In the genomic region with DNA sequence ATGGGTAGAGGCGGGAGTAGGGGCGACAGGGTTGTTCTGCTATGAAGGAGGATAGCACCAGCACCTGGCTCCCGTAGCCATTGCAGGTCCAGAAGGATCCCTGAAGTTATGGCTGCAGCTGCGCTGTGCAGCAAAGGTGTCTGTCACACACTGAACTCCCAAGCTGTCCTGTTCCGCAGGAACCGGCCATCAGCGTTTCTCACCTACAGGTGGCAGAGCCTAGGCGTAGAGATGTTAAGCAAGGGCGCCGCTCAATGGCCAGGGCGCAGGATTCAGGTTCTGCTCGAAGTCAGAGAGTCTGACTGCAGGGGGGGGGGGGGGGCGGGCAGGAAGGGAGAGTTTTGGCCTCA, we compare ENCODE assay signal across 10 mouse cellular contexts.
A peak's percentile ranks its signal among the peaks of the same experiment; 100 is the strongest.
DNase-seq lines count a peak whose midpoint lies in the region; ATAC-seq and TF ChIP-seq lines count a peak whose summit lies in the region.
"Had no signal": no experiment of that assay in that cellular context is flagged by ENCODE, and none has a peak within 500 bp of the region (broad histone marks: within the 10 kb centered on the region; RNA-seq: fewer than 3 reads in every experiment).

No protein-coding gene starts in this region.

- no peaks in the 10 kb centered on the region for H3K36me3 ChIP-seq in kidney, postnatal 0 days (ENCODE audit: insufficient read depth, low read length)
- H3K36me3 ChIP-seq in embryonic facial prominence, embryonic 15.5 days, result no peaks in the 10 kb centered on the region
- no peaks in the 10 kb centered on the region for H3K36me3 ChIP-seq in limb, embryonic 10.5 days
- H3K36me3 ChIP-seq in neural tube, embryonic 12.5 days, result no peaks in the 10 kb centered on the region

- H3K9me3 ChIP-seq in kidney, postnatal 0 days (replicated peaks; ENCODE audit: low read length), result no peaks in the 10 kb centered on the region
- no peaks in the 10 kb centered on the region for H3K9me3 ChIP-seq in embryonic facial prominence, embryonic 15.5 days (replicated peaks)
- H3K9me3 ChIP-seq in limb, embryonic 10.5 days (replicated peaks), result no peaks in the 10 kb centered on the region
- no peaks in the 10 kb centered on the region for H3K9me3 ChIP-seq in neural tube, embryonic 12.5 days

- no peak for DNase-seq in kidney, postnatal 0 days (ENCODE audit: low spot score)
- no peak for DNase-seq in kidney, postnatal 14 days
- DNase-seq in limb, embryonic 10.5 days (ENCODE audit: low spot score), result no peak
- no peak for DNase-seq in adrenal gland, adult 2 months
- no peak for DNase-seq in cerebellum, postnatal 36 days
- DNase-seq in adrenal gland, postnatal 4 days (ENCODE audit: low spot score in 2 of 2), result no peak
- DNase-seq: left cerebral cortex, postnatal 4 days; spleen, adult 18-20 months had no signal

- H3K4me2 ChIP-seq in kidney, postnatal 0 days (ENCODE audit: low read length), result peak overlapping the region; percentile 39
- peak overlapping the region; percentile 39 for H3K4me2 ChIP-seq in embryonic facial prominence, embryonic 15.5 days (replicated peaks)
- peak overlapping the region; percentile 51 for H3K4me2 ChIP-seq in neural tube, embryonic 12.5 days (replicated peaks)

- WGBS in kidney, postnatal 0 days, result 31% methylated on average over 12 of the region's 13 CpGs
- WGBS in embryonic facial prominence, embryonic 15.5 days, result 10% methylated on average over 13 of the region's 13 CpGs
- 3% methylated on average over 13 of the region's 13 CpGs for WGBS in limb, embryonic 10.5 days
- WGBS in neural tube, embryonic 12.5 days, result 3% methylated on average over 13 of the region's 13 CpGs

- peak; percentile 43 for TF ChIP-seq CTCF in kidney, postnatal 0 days (IDR thresholded peaks at IDR 0.05; ENCODE audit: low read depth)

- no peak overlapping the region for H3K9ac ChIP-seq in kidney, postnatal 0 days (ENCODE audit: low read depth, low read length)
- no peak overlapping the region for H3K9ac ChIP-seq in embryonic facial prominence, embryonic 15.5 days
- no peak overlapping the region for H3K9ac ChIP-seq in neural tube, embryonic 12.5 days

- no peak overlapping the region for H3K27ac ChIP-seq in kidney, postnatal 0 days
- no peak overlapping the region for H3K27ac ChIP-seq in embryonic facial prominence, embryonic 15.5 days (replicated peaks)
- H3K27ac ChIP-seq in limb, embryonic 10.5 days, result peak overlapping the region; percentile 66; the same call in 1 of the 2 replicates
- no peak overlapping the region for H3K27ac ChIP-seq in neural tube, embryonic 12.5 days

- H3K4me3 ChIP-seq in kidney, postnatal 0 days (replicated peaks; ENCODE audit: low read depth, low read length), result no peak overlapping the region
- peak overlapping the region; percentile 26 for H3K4me3 ChIP-seq in embryonic facial prominence, embryonic 15.5 days (replicated peaks)
- H3K4me3 ChIP-seq in limb, embryonic 10.5 days, result peak overlapping the region; percentile 39
- no peak overlapping the region; the same call in 1 of the 2 replicates for H3K4me3 ChIP-seq in neural tube, embryonic 12.5 days

- ATAC-seq in kidney, postnatal 0 days (replicated peaks; ENCODE audit: low FRiP score, low read depth), result no peak
- no peak for ATAC-seq in embryonic facial prominence, embryonic 15.5 days (ENCODE audit: insufficient number of reproducible peaks, low FRiP score, low TSS enrichment, low read depth)
- ATAC-seq in neural tube, embryonic 12.5 days (ENCODE audit: low FRiP score, low read depth), result peak; percentile 11; the same call in 1 of the 2 replicates

- 0 out of 2 replicates have a peak, but pooled peaks cover 9% of the 10 kb centered on the region for H3K4me1 ChIP-seq in kidney, postnatal 0 days (replicated peaks; ENCODE audit: insufficient read depth, low read length)
- H3K4me1 ChIP-seq in embryonic facial prominence, embryonic 15.5 days, result peaks cover 22% of the 10 kb centered on the region
- H3K4me1 ChIP-seq in limb, embryonic 10.5 days, result peaks cover 35% of the 10 kb centered on the region
- H3K4me1 ChIP-seq in neural tube, embryonic 12.5 days, result peaks cover 12% of the 10 kb centered on the region

- peaks cover 6% of the 10 kb centered on the region; the same call in 1 of the 2 replicates for H3K27me3 ChIP-seq in kidney, postnatal 0 days (ENCODE audit: insufficient read depth, low read length)
- H3K27me3 ChIP-seq in embryonic facial prominence, embryonic 15.5 days, result peaks cover 71% of the 10 kb centered on the region
- H3K27me3 ChIP-seq in limb, embryonic 10.5 days (ENCODE audit: low read depth, poor library complexity, severe bottlenecking), result peaks cover 99% of the 10 kb centered on the region
- peaks cover 47% of the 10 kb centered on the region for H3K27me3 ChIP-seq in neural tube, embryonic 12.5 days (replicated peaks)

Comparison
In these comparisons a context has a peak if more than half of its experiments do, and no peak if none do; other contexts are left out.
1. H3K4me3 ChIP-seq: peak in embryonic facial prominence, embryonic 15.5 days (single experiment) and limb, embryonic 10.5 days (single experiment); none in kidney, postnatal 0 days (single experiment) and neural tube, embryonic 12.5 days (single experiment).
2. Peak in every context shown above with its lines, with median percentiles within 50 percentile points of each other: H3K4me2 ChIP-seq.